Mouse (Mus musculus) layer of hippocampus, adult 9-10 months (tissue): ENCODE measurements at regions not wholly inside any gene's neighbourhood (a gene's known extent, or its start where the extent isn't known, plus 50 kb on each side); places are given as distances from the start of the nearest gene placed in this dataset.

Source experiments
- DNase-seq: peaks from one replicate; pipeline ENCODE4 v3.0.0; 2022; ENCODE audit warnings: low spot score

DNA sequence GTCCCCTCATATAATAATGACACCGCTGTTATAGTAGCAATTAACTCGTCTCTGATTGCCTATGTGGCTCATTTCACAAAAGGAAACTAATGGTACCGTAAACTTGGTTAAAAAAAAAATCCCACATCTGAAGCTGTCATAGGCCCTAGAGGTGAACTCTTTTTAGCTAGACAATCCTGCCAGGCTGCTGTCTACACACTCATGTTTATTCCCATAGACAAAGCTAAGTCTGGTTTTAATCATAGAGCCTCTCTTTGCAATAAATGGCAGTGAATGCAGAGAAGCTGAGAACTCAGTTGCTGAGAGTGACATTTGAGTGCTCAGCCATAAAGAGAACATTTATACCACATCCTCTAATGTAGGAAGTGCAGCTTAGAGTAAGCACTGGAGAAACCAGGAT is 111.3 kb upstream of the Adra1d start:
- no peak for DNase-seq

DNA sequence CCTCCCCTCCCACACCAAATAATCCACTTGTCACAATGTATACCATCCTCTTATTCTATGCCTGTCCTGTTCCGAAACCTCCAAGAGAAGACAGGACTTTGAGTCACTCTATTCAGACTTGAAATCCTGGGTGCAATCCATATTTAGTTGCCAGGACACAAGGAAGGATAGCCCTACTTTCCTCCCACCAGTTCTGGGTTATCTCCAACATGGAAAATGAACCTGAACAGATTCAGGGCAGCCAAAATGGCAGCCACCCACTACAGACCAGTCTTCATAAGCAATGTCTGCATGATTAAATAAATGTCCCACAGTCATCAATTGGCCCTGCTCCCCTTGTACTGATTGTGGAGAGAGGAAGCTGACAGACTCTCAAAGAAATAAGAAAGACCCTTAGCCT is 110.6 kb upstream of the Adra1d start:
- DNase-seq = no peak

DNA sequence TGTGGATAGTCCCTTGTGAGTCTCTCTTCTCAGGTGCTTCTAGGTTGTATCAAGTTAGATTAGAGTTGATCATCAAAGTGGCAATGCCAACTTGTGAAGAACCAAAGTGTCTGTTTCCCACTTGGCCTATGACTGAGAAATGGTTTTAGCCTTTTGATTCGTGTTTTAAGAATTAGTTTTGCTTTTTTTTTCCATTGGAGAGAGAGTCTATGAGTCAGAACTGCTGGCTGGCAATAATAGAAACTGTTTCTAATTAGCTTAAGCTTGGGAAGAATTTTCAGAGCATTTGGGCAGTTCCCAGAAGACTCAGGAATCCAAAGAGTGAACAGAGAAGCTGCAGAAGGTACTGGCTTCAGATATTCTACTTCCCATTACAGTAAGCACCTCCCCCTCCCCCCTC is 110.1 kb upstream of the Adra1d start:
- no peak for DNase-seq

DNA sequence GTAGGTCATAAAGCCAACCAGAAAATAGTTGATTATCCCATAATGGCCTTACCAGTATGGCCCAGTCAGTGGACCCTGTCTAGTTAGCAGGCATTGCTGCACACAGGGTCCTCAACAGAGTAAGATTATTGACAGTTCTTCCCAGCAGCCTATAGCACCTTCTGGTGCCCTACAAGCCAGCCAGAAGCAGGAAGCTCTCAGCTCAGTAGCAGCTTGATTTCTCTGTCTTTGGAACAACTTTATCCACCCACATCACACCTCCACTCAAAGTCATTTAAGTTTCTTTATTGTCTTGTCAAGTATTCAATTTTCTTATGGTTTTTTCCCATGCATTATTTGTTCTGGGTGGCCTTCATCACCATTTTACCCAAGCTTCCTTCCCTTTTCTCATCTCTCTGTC is 108.8 kb upstream of the Adra1d start:
- DNase-seq = no peak

DNA sequence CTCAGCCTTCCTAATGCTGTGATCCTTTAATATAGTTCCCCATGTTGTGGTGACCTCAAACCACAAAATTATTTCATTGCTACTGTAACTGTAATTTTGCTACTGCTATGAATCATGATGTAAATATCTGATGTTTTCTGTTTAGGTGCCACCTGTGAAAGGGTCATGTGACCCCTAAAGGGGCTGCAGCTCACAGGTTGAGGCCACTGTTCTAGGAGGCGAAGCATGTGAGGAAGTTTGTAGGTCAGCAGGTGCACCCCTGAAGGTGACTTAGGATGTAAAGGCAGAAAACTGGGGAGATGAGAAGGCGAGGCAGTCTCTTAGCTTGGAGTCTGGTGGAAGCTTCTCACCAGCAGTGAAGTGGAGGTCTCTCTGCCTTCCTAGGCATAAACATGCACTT is 105.8 kb upstream of the Adra1d start:
- no peak for DNase-seq

DNA sequence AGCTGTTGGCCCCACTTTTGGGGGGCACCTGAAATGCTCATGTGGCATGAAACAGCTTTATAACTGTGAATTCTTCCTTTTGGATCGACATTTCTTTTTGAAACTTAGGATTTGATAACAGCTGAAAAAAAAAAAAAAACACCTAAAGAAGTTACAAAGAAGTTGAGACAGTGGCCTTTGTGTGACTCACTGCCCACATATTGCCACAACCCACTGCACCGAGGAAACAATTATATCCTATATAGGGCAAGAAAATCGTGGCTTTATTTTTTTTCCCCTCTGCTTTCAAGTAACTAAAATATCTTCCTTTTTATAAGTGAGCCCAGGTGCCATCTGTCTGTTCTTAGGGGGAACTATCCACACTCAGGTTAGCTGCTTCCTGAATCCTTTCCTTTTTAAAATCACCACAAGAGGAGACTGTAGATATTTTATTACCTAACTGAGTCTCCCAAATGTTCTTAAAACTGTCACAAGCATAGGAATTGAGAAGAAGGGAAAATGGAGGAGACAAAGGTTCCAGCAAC is 104.8 kb upstream of the Adra1d start:
- no peak for DNase-seq

DNA sequence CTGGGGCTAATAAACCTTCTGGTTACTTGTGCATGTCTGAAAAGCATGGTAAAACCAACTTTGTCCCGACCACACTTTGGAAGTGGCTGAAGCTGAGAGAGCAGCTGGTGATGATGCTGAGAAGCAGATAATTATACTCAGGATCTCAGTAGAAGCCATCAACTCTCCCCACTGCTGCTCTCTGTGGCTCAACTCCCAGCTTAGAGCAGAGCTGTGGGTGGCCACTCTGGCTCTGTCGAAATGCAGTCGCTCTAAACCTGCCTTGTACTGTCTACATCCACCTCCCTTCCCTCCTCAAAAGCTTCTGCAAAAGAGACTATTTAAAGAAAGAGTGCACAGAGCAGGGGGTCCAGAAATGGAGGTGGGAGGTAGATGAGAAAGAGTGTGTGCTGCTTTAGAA is 102.5 kb upstream of the Adra1d start:
- no peak for DNase-seq

DNA sequence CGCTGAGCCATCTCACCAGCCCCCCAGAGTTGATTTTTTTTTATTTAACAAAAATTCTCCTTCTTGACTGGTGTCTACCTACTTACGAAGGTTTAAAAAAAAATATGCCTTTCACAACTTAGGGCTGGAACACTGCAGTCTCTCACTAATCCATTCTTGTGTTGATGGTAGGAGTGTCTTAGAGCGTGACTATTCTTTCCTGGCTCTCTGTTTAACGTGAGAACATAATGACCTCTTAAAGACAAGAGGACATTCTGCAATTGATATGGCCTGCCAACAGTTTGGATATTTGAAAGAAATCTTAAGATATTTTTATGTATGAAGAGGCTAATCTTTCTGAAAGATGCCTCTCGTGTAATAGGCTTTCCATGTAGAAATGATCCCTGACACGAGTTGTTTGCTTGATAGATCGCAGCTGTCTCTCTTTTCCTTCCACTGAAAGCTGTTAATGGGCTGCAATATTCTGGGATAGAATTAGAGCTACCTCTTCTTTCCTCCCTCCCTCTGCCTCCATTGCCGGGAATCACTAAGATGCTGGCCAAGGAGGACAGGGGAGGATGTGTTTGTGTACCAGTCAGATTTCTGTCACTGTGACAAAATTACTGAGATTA is 101.2 kb upstream of the Adra1d start:
- DNase-seq = no peak

DNA sequence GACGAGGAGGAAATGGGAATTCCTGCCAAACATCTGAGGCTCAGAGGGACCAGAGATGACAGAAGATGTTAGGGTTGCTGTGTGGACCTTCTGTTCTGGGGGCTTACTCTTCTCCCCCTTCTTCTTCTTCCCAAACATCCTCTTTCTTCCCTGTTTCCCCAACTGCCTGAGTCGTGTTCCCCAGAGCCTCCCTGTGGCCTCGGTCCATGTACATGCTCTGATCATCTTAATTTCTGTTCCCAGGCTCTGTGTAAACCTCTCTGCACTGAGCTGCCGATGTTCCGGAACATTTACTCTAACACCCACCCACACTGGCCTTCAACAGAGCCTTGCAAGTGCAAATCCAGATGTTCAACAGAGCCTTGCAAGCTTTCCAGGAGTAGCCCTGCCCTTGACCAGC is 90.1 kb upstream of the Adra1d start:
- no peak for DNase-seq

DNA sequence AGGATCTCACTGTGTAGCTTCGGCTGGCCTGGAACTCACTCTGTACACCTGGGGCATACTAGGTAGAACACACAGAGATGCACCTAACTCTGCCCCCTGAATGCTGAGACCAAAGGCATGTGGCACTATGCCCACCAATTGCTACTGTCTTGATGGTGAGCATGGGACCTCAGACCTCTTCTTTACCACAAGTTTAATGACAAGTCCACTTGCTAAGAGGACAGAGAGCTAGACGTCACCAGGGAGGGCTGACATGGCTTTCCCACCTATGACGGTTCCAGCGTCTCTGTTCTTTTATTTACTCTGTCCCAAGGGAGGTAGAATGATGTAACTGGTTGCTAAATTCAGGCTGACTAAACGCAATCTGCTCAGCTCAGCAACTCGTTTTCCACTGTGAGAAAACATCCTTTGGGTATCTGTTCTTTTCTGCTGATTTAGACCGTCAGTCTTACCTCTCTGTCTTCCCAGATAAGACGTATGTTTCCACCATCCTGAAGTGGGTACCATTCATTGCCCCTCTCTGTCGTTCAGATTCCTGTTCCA is 88.6 kb upstream of the Adra1d start:
- no peak for DNase-seq

DNA sequence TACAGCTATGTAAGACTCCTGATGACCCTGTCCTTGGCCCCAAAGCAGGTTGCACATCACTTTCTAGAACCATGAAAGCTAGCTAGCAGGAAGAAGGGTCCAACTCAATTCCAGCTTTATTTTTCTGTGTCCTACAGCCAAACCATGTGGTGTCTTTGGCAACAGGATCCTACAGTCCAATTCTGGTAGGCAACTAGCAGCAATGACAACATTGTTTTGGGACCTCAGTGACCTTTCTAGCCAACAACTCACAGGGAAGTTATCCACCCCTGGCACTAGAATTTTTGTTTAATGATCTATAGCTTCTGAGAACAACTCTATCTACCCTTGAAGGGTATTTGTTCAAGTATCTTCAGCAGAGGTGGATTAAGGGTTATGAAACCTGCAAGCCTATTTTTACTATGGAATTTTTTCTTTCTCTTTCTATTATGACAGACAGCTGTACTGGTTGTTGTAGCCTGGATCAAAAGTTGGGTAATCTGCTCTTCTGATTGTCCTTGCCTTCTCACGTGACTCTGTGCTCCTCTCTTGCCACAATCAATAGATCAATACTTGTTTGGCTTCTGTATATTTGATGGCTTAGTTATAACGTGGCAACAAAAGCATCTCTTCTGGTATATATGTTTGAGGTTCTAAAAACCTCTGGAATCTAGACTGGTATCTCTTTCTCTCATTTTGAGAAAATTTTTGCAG is 82.2 kb upstream of the Adra1d start:
- no peak for DNase-seq

DNA sequence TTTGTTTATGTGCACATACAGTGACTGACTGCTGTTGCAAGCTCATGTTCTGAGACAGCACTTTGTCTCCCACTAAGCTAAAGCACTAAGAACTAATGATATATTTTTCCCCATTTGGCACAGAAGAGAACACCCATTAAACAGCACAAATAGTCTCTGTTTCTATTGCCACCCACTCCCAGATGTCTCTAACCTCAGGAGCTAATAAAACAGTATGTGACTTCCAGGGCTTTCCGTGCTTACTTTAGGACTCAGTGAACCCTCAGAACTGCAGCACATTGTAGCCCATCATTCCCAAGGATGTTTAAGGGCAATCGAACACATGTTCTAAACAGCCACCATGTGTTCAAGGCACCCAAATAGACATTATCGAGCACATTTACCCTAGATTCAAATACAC is 80.4 kb upstream of the Adra1d start:
- DNase-seq = peak; percentile 56

DNA sequence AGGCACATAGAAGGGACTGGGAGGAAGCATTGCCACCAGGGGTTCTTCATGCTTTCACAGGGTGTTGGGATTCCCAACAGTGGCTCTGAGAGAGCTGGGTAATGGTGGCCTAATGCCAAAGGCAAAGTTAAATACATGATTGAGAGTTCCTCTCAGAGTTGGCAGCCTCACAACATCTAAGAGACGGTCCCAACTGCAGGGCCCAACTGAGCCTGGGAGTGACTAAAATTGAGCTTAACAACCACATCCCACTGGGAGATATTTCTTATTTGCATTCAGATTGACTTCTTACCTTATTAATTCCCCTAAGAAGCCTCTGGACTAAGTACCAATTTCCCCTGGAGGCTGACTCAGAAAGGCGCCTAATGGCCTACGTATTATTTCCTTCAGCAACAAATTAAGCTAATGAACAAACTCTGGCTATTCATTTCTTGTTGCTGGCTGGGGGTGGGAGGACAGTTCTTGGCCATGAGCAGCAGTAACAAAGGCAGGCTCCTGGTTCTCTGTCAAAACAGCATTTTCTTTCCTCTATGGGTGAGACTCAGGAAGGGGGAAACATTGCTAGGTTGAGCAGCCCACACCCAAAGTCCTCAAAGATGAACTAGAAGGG is 77.0 kb upstream of the Adra1d start:
- no peak for DNase-seq

DNA sequence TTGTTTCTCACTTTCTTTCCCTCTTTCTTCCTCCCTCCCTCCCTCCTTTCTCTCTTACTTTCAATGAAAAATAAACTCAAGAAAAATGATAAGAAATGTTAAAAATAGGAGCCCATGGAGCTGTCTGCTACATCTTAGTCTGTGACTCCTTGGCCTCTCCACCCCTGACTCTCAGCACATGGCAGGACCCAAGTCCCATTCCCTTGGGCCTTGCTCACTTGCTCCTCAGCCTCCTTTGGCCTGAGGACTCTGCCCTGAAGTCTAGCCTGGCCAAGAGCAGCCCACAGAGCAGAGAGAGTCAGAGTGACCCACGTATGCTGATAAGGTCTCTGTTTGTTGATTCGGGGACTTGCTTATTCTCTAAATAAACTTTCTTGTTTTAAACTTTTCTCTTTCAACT is 73.7 kb upstream of the Adra1d start:
- DNase-seq = no peak

DNA sequence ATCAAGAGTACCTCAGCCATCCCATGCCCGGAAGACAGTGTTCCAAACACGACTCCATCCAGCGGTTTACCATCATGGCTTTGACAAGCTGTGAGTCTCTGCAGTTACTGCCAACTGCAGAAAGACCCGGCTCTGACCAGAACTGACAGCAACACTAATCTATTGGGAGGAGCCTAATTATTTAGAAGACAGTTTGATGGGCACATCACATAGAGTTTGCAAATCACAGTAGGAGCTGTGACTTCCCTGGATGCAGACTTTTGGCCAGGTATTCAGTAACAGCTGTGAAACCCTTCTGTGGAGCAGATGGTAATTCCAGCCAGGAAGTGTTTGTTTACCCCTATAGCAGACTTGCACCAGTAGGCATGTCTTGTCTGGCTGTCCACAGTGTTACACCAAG is 55.8 kb upstream of the Adra1d start:
- no peak for DNase-seq

DNA sequence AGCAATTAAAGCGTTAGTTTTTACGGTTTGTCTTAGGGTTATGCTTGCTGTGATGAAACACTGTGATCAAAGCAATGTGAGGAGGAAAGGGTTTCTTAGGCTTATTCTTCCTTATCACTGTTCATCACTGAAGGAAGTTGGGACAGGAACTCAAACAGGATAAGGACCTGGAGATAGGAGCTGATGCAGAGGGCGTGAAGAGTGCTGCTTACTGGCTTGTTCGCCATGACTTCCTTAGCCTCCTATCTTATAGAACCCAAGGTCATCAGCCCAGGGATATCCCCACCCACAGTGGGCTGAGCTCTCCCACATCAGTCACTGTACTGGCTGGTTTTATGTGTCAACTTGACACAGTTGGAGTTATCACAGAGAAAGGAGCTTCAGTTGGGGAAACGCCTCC is 50.4 kb upstream of the Adra1d start:
- no peak for DNase-seq
